Mouse (Mus musculus): Measurements from ENCODE around the gene Coq7.
A peak's percentile ranks its signal among the peaks of the same experiment; 100 is the strongest.

Gene Coq7

DNA sequence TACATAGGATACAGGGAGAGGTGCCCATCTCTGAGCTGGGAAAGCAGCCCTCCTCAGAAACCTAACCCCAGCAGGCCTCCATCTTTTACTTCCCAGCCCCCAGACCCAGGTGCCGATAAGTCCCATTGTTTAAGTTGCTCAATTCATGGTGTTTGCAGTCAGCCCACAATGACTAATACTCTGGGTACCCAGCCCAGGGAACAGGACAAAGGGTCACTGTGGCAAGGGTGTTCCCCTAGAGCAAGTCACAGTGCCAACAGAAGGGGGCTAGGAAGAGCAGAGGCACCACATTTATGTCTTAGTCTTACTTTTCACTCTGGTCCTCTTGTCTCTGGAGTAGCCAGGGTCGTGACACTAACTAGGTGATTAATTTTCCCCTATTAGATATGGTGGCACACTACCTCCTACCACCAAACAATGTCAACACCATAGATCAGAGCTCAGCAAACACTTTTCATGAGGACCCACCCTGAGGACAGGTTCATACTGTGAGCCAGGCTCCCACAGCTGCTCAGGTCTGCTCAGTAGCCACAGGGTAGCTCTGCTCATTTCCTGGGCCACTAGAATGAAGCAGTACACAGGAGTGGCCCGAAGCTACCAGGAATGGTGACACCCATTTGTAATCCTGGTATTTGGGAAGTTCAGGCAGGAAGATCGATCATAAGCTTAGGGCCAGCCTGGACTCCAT lies 38.1 kb downstream of the Coq7 start:
- no peak for DNase-seq (ENCODE audit: low spot score)

DNA sequence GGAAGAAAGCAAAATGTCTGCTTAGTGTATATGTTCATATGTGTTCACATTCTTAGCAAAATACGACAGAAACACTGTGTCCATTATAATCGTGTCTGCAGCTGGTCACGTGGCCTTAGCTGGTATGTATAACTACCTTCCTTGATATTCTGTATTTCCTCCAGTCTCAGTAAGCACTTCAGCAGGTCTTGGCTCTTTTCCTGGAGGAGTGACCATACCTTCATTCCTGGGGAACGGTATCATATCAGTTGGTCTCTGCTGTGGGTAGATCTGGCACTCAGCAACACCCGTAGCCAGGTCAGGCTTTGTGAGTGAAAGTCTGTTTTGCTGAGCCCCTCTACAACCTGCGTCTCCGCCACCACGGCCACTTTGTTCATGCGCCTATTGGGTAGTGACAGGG lies 39.3 kb downstream of the Coq7 start:
- no peak for DNase-seq (ENCODE audit: low spot score)

DNA sequence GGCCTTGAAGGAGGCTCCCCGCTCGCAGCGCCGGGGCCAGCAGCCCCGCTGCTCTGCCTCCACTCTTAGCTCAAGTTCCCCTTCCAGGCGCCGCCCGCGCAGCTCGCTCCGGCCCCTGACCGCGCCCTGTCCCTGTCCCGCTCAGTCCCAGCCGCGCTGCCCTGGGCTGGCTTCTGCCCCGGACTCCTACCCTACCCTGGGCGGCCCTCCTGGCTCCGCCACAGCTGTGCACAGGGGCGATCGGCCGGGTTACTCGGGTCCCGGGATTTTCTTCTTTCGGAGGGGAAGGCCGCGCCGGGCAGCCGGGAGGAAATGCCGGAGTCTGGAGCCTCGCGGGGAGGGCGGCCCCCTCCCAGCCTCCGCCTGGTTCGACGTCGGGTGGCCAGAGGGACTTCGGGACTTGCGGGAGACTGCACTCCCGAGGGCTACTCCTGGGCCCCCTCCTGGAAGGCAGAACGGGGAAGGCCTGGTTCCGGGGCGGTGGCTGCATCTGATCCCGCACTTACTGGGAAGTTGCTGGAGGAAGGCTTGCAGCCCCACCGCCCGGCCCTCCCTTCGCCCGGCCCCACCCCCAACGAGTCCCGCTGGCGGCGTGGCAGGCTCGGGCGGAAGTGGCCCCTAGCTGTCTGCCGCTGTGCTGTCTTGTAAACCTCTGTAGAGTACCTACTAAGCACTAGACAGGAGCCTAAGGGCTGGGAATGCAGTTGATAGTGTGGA lies 41.6 kb downstream of the Coq7 start, which contains the start of gene Itpripl2:
Gene Itpripl2, minus strand, starts transcription at position 545 of the 717 bp plus-strand sequence.
- peak; percentile 35 for DNase-seq (ENCODE audit: low spot score)

- DNase-seq (ENCODE audit: low spot score): no peak
These were observed 42.3 kb downstream of the Coq7 start for GRCm38 (mm10) chr7:118490666-118491430.

DNA sequence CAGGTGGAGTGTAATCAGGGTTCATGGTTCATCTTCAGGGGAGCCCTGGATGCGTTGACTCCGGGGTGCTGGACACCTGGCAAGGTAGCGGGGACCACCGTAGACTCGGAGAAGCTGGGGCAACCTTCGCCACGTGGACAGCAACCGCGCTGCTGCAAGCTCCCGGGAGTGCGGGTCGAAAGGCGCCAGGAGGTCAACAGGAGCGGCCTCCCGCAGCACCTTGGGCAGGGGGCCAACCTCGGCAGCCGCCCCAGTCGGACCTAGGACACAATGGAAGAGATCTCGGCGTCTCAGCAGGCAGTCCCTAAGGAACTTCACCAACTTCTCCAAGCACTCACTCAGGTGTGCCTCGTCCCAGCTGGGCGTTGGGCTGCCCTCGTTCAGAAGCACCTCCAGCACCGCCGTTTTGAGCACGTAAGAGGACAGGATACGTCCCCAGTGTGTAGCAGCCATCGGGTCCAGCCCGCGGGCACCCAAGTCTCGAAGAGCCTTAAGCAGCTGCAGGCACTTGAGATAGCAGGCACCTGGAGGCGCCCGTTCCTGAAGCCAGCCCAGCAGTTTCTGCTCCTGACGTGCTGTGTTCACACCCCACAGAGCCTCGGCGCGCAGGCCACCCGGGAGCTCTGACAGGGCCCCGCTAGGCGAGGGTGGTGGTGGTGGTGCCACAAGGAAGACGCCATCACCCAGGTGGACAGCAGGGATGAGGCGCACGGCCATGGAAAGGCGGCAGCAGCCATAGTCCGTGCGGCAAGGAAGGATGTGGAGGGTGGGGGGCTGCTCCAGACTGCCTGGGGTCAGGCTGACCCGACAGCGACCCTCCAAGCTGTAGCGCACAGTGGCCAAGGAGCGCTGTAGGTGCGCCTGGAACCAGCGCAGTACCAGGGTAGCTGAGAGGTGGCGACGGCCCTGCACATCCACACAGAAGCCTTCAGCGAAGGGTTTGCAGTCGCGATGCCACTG lies 43.2 kb downstream of the Coq7 start:
- DNase-seq (ENCODE audit: low spot score): no peak

DNA sequence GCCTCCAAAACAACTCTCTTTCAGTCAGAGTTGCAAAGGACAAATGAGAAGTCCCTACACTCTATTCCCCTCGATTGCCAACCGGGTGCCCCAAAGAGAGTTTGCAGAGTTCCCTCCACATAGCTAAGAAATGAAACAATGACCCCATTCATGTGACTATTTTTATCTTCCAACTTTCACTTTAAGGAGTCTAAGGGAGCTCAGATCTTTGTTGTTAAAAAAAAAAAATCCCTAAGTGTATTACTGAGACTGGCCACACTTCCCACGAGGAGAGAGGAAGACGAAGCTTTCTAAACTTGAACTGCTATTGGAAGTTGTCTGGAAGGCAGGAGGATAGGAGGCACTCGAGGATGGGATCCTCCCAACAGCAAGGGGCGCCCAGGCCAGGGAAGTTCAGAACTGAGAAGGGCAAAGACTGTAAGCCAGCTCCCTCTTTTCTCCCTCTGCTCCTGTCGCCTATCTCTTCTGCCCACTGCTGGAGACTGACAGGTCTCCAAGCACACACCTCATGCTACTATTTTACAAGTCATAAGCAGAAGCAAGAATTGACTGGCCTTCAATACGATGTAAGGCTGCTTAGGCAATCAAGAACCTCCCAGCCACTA lies 45.0 kb downstream of the Coq7 start:
- no peak for DNase-seq (ENCODE audit: low spot score)

GRCm38 (mm10) chr7:118486917-118487316 lies 46.2 kb downstream of the Coq7 start:
- DNase-seq (ENCODE audit: low spot score): no peak

DNA sequence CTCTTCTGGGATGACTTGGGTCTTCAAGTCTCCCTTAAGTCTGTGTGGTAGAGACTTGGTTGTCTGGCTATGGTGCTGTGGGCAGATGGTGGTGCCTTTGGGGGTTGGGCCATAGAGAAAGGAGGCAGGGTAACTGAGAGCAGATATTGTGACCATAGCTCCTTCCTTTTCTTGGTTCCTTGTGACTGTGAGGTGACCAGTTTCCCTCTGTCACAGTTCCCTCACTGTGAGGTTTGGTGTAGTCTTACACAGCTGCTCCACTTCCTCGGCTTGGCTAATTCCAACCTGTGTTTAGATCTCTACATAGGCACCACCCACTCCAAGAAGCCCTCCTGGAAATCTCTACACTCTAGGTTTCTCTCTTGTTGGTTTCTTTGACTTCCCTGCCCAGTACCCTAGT lies 49.2 kb downstream of the Coq7 start:
- no peak for DNase-seq (ENCODE audit: low spot score)

GRCm38 (mm10) chr7:118482001-118482400 lies 51.2 kb downstream of the Coq7 start:
- DNase-seq (ENCODE audit: low spot score): no peak

DNA sequence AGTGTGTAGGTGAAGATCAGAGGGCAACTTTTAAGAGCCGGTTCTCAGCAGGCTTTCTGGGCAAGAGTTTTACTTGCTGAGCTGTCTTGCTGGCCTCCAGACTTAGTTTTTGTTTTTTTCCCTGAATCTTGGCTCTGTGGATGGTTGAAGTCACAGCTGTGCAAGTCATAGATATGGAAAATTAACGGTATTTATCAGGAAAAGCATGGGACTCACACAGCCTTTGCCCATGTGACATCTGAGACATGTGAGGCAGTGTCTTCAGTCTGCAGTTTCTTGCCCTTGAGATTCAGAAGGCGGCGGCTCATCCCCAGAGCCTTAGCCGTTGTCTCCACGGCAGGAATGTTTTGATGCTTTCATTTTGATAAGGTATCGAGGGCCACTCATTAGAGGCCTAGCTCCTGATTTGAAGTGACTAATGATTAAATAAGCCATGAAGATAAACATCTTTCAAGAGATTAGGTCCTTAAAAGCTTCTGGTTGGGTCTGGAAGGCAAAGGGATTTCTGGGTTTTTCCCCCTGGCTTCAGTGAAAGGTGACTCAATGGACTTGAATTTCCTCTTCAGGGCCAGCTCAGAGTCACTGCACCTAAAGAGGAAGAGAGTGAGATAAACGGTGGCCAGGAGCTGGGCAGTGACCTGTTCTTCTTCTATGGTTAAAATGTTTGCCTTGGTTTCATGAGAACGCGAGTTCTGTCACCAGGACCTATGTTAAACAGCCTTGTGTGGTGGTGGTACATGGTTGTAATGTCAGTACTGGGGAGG lies 51.9 kb downstream of the Coq7 start:
- no peak for DNase-seq (ENCODE audit: low spot score)

DNA sequence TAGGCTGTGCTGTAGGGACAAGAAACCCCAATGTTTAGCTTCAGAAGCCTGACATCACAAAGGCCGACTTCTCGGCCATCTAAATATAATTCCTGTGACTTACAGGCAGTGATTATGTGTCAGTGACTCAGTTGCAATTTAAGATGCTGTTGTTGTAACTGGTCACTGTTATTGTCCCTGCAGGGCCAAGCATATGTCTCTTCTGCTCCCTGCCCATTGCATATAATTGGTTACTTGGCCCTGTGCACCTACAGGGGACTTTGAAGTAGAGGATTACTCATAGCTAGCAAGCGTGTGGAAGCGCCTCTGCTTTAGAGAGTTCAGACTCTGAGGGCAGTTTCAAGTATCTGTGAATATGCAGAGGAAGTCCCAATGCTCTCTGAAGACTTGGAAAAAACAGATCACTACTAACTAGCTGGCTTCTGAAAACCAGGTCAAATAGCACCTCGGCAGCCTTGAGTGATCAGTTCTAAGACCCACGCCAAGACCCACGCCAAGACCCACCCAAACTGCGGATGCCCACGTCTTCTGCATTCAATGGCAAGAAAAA lies 52.9 kb downstream of the Coq7 start:
- no peak for DNase-seq (ENCODE audit: low spot score)

- peak; percentile 59 for DNase-seq (ENCODE audit: low spot score)
These were observed 54.3 kb downstream of the Coq7 start for GRCm38 (mm10) chr7:118478835-118479312.

GRCm38 (mm10) chr7:118476428-118476827 lies 56.7 kb downstream of the Coq7 start:
- DNase-seq (ENCODE audit: low spot score): no peak

DNA sequence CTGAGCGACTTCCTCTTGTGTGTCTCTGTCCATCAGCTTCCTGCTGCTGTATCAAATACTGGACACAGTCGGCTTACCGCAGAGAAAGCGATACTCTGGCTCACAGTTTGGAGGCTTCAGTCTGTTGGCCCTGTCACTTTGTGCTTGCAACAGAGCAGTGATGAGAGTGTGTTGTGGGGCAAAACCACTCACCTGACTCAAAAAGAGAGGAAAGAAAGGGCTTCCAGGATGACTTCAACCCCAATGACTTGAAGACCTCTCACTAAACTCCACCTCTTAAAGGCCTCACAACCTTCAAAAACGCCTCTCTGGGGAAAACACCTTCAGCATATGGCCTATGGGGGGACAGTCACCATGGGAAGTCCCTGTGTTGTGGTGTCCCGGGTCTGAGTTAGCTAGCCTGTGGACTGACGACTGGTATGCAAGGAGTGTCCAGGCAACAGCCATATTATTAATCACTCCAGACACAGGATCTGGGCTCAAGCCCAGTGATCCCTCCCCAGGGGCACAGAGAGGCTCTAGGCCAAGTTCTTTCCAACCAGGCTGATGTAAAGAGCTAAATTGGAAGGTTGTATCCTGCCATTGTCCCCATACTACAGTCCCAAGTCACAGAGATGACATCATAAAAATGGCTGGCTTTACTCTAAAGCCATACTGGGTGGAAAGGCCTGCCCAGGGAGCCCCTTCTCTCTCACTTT lies 58.0 kb downstream of the Coq7 start:
- no peak for DNase-seq (ENCODE audit: low spot score)

DNA sequence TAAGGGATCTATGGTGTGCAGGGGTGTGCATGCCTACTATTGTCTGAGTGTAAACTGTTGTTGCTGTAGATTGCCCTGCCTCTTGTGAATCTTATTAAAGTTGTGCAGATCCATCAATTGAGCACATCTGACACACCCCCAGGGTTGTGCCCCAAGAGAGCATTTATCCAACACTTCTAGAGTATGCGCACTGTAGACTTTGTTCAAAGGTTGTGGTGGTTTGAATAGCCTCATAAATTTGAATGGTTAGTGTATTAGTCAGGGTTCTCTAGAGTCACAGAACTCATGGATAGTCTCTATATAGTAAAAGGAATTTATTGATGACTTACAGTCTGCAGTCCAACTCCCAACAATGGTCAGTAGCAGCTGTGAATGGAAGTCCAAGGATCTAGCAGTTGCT lies 60.3 kb downstream of the Coq7 start:
- DNase-seq (ENCODE audit: low spot score): no peak

DNA sequence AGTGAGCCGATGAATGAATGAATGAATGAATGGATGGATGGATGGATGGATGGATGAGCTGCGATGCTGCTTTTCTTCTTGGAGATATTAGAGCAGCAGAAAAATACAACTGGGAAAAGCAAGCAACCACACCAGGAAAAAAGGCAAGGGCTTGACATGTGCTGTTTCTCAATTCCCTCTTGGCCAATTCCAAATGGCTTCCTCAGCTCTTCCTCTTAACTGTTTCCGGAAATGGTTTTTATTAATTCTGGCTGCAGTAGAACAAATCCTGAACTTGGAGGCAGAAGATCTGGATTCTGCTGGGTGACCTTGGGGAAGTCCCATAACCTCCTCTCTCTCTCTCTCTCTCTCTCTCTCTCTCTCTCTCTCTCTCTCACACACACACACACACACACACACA lies 65.1 kb downstream of the Coq7 start:
- DNase-seq (ENCODE audit: low spot score): no peak

DNA sequence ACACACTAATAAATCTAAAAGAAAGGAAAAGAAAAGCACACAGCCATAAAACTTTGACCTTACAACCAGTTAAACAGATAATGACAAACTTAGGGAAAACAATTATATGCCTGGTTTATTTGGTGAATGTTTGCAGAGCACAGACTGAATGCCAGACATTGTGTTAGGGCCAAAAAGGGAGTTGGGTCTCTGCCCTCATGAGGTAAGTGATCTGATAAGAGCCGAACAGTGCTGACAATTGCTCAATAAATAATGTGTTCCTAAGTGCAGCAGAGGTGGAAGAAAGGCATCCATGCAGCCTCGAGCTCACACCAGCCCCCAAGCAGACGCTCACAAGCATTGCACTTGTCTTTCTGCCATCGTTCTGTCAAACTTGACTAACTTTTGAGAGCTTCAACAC lies 68.7 kb downstream of the Coq7 start:
- no peak for DNase-seq (ENCODE audit: low spot score)

- DNase-seq (ENCODE audit: low spot score): no peak
These were observed 70.1 kb downstream of the Coq7 start for GRCm38 (mm10) chr7:118462818-118463762.

Data from layer of hippocampus, adult 11-12 months (tissue).